Mouse (Mus musculus) adrenal gland (tissue): ENCODE measurements around the gene Timm13.

ENCODE experiments used
- intact Hi-C: fragments of 180-260 bp; cut with DNase I; formaldehyde crosslinking; loops from one replicate; pipeline ENCODE4 v1.15.1; 2025

Timm13 gene

DNA sequence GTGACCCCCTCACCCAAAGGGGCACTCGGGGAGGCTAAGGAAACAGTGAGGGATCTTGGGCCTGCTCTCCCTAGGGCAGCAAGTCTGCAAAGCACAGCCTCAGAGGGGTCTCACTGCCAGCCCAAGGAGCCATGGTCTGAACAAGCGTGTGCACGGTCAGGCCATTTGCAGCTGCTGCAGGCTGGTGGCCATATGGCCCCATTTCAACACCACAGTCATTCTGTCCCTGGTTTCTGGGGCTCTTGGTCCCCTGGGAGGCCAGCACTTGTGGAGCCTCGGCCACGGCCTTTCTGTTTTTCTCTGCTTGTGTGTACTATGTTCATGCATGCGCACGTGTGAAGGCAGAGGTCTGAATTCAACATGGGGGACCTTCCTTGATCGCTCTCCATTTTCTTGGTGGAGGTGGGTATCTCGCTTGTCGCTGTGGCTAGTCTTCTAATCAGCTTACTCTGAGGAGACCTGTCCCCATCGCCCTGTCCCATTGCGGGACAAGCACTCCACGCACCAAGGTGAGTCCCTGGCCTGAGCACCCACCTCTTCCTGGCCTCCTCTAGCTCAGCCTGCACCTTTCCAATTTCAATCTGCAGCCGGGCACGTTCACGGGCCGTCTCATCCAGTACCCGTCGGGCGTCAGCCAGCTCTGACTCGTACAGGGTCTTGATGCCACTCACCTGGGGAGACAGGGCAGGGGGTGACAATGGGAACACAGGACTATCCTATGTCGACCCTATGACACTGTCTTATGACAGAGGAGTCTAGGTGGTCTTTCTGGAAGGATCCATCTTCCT lies 8.8 kb upstream of the Timm13 start:
- intact Hi-C loops: no loop called here

- intact Hi-C loops: no loop called here
These were observed 3.9 kb upstream of the Timm13 start for GRCm38 (mm10) chr10:80904709-80905108.

DNA sequence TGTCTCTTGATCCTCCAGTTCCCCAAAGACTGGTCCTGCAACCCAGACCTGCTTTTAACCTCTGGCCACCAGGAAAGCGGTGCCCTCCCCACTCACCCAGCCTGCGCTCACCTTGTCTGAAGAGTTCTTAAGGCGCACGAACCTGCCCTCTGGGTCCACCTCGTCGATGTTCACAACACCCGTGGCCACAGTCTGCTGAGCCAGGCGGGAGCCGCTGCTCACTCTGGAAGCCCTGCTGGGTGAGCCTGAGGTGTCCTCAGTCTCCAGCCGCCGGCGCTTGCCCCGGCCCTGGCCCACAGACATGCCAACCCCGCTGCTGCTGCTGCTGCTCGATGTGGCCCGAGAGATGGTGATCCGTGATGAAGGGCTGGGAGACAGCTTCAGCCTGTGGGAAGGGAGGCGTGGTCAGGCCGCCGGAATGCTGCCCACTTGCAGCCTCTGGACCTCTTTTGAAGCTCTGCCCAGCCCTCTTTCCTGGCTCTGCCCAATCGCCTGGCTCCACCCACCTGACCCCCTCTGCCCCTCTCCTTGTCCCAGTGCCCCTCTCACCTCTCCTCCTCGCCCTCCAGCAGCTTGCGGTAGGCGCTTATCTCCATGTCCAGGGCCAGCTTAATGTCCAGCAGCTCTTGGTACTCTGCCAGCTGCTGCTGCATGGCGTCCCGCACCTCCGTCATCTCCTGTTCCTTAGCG lies 3.4 kb upstream of the Timm13 start:
- intact Hi-C loops: no loop called here

- intact Hi-C loops: no loop called here
These were observed 2.5 kb upstream of the Timm13 start for GRCm38 (mm10) chr10:80903282-80903681.

DNA sequence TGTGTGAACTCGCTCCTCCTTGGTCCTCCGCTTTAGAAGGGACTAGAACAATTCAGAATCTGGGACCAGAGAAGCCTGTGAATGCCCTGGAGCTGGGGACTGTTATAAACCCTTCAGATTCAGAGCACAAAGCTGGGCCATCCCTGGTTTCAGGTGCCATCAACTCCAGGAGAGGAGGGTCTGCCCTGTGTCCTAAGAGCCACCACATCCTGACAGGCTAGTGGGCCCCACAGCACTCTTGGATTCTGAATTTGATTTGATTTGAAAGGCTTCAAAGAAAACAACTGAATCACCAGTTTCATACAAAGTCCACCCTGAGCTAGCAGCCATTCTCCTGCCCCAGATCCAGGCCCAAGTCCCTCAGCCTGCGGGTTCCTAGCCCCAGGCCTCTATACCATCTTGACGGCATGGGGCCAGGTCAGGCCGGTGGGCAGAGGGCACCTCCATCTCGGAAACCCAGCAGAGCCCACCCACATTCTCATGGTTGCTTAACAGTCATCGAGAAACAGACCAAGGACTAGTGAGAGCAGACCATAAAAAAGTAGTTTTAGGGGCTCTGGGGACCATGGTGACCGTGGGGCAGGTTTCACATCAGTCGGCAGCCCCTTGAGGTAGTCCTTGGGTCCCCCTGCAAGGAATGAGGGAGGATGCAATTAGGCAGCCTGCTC lies 1.6 kb upstream of the Timm13 start:
- intact Hi-C loops: no loop called here

- intact Hi-C loops: no loop called here
These were observed 872 bp upstream of the Timm13 start for GRCm38 (mm10) chr10:80901409-80902272.

- intact Hi-C loops: no loop called here
These were observed 1.0 kb downstream of the Timm13 start for GRCm38 (mm10) chr10:80899591-80900317.

DNA sequence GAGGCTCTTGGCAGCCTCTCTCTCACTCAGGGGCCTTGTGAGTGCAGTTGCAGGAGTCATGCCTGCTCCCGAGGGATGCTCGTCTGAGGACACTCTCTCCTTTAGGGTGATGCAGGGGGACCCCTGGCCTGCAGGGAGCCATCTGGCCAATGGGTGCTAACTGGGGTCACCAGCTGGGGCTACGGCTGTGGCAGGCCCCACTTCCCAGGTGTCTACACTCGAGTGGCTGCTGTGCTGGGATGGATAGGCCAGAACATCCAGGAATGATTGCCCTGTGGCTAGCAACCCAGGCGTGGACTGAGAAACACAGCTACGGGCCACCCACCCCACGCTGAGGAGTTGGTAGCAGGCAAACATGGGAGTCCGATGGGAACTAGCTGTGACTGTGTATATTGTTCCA lies 1.7 kb downstream of the Timm13 start:
- intact Hi-C loops: no loop called here

DNA sequence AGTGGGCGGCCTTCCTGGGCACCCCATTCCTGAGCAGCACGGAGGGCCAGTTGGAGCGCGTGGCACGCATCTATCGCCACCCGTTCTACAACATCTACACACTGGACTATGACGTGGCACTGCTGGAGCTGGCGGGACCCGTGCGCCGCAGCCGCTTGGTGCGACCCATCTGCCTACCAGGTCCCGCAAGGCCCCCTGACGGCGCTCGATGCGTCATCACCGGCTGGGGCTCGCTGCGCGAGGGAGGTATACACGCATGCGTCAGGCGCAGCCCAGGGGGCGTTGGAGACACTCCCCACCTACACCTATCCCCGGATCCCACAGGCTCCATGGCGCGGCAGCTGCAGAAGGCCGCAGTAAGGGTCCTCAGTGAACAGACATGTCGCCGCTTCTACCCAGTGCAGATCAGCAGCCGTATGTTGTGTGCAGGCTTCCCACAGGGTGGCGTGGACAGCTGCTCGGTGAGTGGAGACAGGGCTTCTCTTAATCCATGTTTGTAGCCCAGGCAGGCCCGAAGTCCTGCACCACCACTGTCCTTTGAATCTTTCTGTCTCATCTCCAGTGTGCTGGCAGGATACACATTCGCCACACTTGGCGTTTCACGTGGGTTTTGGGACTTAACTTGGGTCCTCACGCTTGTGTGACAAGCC lies 2.8 kb downstream of the Timm13 start:
- intact Hi-C loops: no loop called here

DNA sequence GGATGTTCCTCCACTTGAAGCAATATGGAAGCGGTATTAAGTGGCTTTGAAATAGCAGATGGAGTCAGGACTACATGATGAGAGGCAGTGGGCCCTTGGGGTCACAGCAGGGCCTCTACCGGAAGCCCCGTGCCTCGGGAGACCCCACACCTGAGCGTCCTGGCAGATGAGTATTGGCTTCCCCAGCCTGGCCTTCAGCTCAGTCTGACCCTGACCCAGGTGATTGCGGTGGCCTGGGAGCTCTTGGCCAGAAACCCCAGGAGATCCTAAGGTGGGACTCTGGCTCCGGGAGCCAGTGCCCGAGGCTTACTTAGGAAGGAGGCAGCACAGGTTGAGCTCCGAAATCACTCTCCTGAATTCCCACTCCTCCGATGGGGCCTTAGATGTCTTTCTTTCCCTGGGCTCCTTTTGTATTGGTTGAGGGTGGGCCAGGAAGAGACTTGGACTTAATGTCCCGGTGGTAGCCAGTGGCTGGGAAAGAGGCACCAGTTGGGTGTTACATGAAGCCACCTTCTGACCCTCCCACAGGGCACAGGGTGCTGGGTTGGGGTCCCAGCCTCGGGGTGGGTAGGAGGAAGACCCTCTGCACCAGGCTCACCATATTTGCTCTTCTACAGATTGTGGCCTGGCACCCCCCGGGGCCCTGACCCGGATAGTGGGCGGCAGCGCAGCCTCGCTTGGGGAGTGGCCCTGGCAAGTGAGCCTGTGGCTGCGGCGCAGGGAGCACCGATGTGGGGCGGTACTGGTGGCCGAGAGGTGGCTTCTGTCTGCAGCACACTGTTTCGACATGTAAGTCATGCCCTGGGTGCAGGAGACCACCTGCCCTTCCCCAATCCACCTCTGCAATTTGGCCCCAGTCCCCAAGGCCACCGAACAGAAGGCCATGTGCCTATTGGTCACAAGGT lies 3.9 kb downstream of the Timm13 start:
- intact Hi-C loops: no loop called here

- intact Hi-C loops: no loop called here
These were observed 5.1 kb downstream of the Timm13 start for GRCm38 (mm10) chr10:80895697-80896096.

- intact Hi-C loops: no loop called here
These were observed 5.7 kb downstream of the Timm13 start for GRCm38 (mm10) chr10:80895100-80895499.

- intact Hi-C loops: no loop called here
These were observed 13.6 kb downstream of the Timm13 start for GRCm38 (mm10) chr10:80887181-80887580.

DNA sequence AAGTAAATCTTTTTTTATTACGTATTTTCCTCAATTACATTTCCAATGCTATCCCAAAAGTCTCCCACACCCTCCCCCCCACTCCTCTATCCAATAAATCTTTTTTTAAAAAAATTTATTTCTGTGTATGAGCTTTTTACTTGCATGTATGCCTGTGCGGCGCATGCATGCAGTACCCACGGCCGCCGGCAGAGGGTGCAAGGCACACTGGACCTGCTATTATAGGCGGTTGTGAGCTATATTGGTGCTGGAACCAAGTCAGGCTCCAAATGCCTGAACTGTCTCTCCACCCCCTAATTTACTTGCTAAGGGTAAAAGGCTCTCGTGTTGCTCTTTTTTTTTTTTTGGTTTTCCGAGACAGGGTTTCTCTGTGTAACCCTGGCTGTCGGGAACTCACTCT lies 19.5 kb downstream of the Timm13 start:
- intact Hi-C loops: loop anchor here (2.0 kb wide), 1 partner anchor 58 kb away; no protein-coding TSS in a partner anchor

- intact Hi-C loops: loop anchor here (2.0 kb wide), 1 partner anchor 58 kb away; no protein-coding TSS in a partner anchor
These were observed 19.9 kb downstream of the Timm13 start for GRCm38 (mm10) chr10:80880901-80881300.

DNA sequence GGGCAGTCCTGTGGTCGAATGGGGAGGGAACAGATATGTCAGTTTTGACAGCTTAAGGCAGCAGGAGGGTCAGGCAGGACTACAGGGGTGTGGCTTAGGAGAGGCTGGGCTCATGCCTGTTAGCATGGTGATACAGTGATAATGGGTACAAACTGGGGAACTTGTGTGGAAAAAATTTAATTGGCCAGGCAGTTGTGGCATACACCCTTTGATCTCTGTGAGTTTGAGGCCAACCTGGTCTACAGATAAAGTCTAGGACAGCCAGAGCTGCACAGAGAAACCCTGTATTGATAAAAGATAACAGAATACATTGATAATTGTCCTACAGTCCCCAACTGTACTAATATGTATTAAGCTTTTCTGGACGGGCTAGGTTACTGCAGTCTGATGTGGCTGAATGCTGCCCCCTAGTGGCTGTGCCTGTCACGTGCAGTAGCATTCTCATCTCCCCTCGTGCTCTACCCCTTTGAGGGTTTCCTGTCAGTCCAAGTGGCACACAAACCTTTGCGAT lies 20.6 kb downstream of the Timm13 start:
- intact Hi-C loops: loop anchor here (2.0 kb wide), 1 partner anchor 57 kb away; no protein-coding TSS in a partner anchor

GRCm38 (mm10) chr10:80876594-80876993 lies 24.2 kb downstream of the Timm13 start:
- intact Hi-C loops: no loop called here

GRCm38 (mm10) chr10:80876028-80876427 lies 24.7 kb downstream of the Timm13 start:
- intact Hi-C loops: no loop called here

DNA sequence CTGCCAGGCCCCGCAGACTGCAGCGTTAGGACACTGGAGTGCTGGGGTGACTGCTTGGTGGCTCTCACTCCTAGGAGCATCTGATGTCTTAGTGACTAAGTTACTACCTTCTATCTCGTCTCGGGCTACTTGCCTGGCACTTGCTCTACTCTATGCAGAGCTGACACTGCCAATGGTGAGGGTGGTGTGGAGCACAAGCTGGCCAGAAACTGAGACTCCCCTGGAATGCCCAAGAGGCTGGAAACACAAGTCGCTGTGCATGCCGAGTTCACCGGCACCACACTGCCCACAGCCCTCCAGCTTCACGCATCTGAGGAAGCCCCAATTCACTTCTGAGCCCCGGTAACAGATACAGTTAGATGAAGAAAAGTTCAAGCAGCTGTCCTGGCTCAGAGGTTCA lies 26.7 kb downstream of the Timm13 start:
- intact Hi-C loops: no loop called here
